Mouse (Mus musculus) E14TG2a.4 (cell line): ENCODE data around the gene Rere.

Experiments
- CTCF ChIP-seq: conservative IDR thresholded peaks from 2 replicates; pipeline ENCODE4 v1.5.1; 2014; ENCODE audit warnings: low read length
- NANOG ChIP-seq: IDR thresholded peaks from 2 replicates; pipeline ENCODE4 v1.6.1; 2014; ENCODE audit warnings: borderline replicate concordance, low read length, mixed read lengths
- POU5F1 ChIP-seq: IDR thresholded peaks from 2 replicates; pipeline ENCODE4 v1.6.1; 2014; ENCODE audit warnings: low read length, borderline replicate concordance

DNA sequence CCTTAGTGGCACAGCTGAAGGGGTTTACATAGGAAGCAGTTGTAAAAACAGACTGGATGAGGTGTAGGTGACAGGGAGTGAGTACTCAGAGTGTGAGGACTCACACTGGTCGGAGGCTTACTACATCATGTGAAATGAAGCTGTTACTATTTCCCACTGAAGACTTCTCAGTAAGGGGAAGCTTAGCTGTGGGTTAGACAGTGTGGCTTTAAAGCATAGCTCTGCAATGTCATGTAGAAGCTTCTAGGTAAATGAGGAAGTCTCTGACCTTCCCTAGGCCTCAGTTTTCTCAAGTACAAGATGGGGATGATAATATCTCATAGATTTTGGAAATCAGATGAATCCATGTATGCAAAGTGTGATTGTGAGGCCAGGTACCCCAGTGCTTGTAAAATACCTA, 35.1 kb downstream of the Rere start:
- no peak for TF ChIP-seq CTCF
- no peak for TF ChIP-seq POU5F1
- TF ChIP-seq NANOG, result no peak
